Mouse (Mus musculus): ENCODE data around the gene Gm11985.

DNA sequence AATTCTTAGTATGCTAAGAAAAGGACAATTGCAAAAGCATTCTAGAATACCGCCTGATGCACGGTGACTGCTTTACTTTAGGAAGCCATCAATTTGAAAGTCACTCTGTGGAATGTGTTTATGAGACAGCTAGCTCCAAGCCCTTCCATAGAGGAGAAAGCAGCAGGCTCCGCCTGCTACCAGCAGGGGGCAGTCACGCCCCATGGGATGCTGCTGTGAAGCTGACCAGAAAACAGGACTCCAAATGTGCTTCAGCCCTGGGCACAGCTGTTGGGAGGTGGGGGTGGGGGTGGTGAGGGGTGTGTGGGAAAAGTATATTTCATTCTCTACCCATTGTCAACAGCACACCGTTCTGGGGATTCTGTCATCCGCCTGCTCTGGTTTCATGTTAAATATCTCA is 22.0 kb upstream of the Gm11985 start:
- TF ChIP-seq CTCF (IDR thresholded peaks at IDR 0.05; ENCODE audit: insufficient read depth, low read length) (peak; percentile 93), POLR2A (IDR thresholded peaks at IDR 0.05; ENCODE audit: borderline replicate concordance, extremely low read depth, low read depth, low read length) (no peak)
